Mouse (Mus musculus) leukemia stem cell, adult 10-12 weeks (primary cell): ENCODE measurements around the gene Lrrc7. TPM values are rescaled to one million over a fixed set of nuclear protein-coding genes. Genes with fewer than 3 reads are reported as not detected.

Source experiments
- polyA plus RNA-seq: library from polyadenylated mRNA; stranded (reverse); fragments of >175 nt; gene quantifications from 2 replicates; pipeline ENCODE4 v1.2.3, GENCODE M21; 2012; ENCODE audit warnings: low replicate concordance

The Lrrc7 gene
- not detected in 2 replicates for polyA plus RNA-seq

GRCm38 (mm10) chr3:158561987-158562360 lies at the start of gene Lrrc7:
TSS of gene Lrrc7 (minus strand) at chr3:158562221.

DNA sequence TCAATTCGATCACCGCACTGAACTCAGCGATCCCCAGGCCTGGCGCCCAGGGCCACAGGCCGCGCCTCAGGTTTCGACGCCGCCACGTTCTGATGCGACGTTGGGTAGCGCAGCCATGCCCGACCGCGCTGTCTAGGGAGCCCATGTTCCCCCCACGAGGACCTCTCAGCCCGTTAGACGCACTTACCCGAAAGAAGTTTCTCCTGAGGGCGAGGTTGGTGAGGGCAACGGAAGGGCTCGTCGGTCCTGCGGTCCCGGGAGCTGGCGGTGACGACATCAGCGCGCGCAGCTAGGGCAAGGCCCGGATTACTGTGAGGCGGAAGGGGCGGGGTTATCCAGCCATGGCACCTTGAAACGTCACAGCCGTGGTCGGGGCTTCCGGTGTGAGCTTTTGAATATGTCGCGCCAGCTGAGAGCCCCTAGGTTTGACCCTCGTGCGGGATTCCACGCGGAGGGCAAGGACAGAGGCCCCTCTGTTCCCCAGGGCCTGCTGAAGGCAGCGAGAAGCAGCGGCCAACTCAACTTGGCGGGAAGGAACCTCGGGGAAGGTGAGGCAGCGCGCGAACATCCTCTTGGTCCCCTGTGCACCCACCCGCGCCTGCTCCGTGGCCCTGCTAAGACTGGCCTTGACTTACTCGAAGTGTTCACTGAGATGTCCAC lies 525.6 kb downstream of the Lrrc7 start, which contains the start of the genes Srsf11 and Lrrc40:
Srsf11 (minus strand) TSS at position 311 of the 660 bp plus-strand sequence.
Lrrc40 (plus strand) TSS at position 334 of the 660 bp plus-strand sequence.

